Mouse (Mus musculus) MEL-GATA-1-ER (cell line): Measurements from ENCODE around the gene Gad1.

Experiments
- DNase-seq: peaks from one replicate; pipeline ENCODE4 v3.0.0-alpha.2; 2012; ENCODE audit warnings: low read depth; ENCODE audit errors: extremely low read depth

Gad1 gene

GRCm38 (mm10) chr2:70625761-70626160 is 72.9 kb downstream of the Gad1 start:
- DNase-seq = no peak

GRCm38 (mm10) chr2:70628397-70628796 is 75.5 kb downstream of the Gad1 start:
- peak; percentile 58 for DNase-seq

GRCm38 (mm10) chr2:70629339-70629761 is 76.5 kb downstream of the Gad1 start:
- DNase-seq = peak; percentile 77

GRCm38 (mm10) chr2:70629921-70630320 is 77.0 kb downstream of the Gad1 start:
- no peak for DNase-seq

GRCm38 (mm10) chr2:70631321-70631720 is 78.4 kb downstream of the Gad1 start:
- DNase-seq = no peak

- DNase-seq = no peak
Measured at GRCm38 (mm10) chr2:70632412-70632811, 79.5 kb downstream of the Gad1 start.

- no peak for DNase-seq
Measured at GRCm38 (mm10) chr2:70634028-70634690, 81.3 kb downstream of the Gad1 start.

- no peak for DNase-seq
Measured at GRCm38 (mm10) chr2:70640968-70641367, 88.1 kb downstream of the Gad1 start.

GRCm38 (mm10) chr2:70642971-70643565 is 90.2 kb downstream of the Gad1 start:
- DNase-seq = no peak

GRCm38 (mm10) chr2:70645266-70645780 is 92.5 kb downstream of the Gad1 start:
- no peak for DNase-seq

GRCm38 (mm10) chr2:70647681-70648080 is 94.8 kb downstream of the Gad1 start:
- DNase-seq = no peak

- DNase-seq = no peak
Measured at GRCm38 (mm10) chr2:70648271-70648670, 95.4 kb downstream of the Gad1 start.

- no peak for DNase-seq
Measured at GRCm38 (mm10) chr2:70649471-70649870, 96.6 kb downstream of the Gad1 start.
